Mouse (Mus musculus): ENCODE results near the gene Gm42715. TPM values are rescaled to one million over a fixed set of nuclear protein-coding genes. Genes with fewer than 3 reads are reported as not detected.

The Gm42715 gene
- total and polyA plus RNA-seq, 2 experiments = 4.6 to 7.5 TPM

DNA sequence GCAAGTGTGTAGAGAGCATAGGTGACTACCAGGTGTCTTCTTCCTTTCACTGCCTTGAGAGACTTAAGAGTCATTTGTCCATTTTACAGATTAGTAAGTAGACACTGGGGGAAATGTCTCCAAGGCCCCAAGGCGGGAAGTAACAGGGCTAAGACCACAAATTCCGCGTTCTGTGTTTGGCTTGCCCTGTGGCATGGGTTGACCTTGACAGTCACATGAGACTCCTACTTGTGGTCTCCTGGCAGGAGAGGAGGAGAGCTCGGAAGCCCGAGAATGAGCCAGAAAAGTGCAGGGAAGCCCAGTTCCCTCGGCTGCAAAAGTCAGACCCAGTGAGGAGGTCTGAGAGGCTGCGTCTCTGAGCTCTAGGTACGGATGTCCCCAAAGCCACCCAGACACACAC lies 94.1 kb downstream of the Gm42715 start:
- TF ChIP-seq CTCF (IDR thresholded peaks at IDR 0.05; ENCODE audit: low read depth, low read length) (no peak), POLR2A (IDR thresholded peaks at IDR 0.05; ENCODE audit: extremely low read depth, insufficient read depth, low read length) (no peak)
- Histone ChIP-seq H3K4me3 (ENCODE audit: insufficient read depth, low read depth, low read length) (no peak overlapping the region), H3K36me3 (ENCODE audit: control insufficient read depth, insufficient read depth, low read length) (no peaks in the 10 kb centered on the region; the same call in 1 of the 2 replicates), H3K9ac (ENCODE audit: low read depth, low read length) (no peak overlapping the region), H3K4me1 (ENCODE audit: control insufficient read depth, insufficient read depth, low read length) (peaks cover 3% of the 10 kb centered on the region; the same call in 1 of the 2 replicates), H3K27me3 (ENCODE audit: control insufficient read depth, insufficient read depth, low read length) (no peaks in the 10 kb centered on the region), H3K79me2 (ENCODE audit: control insufficient read depth, insufficient read depth, low read length) (0 out of 2 replicates have a peak, but pooled peaks cover 3% of the 10 kb centered on the region), H3K27ac (replicated peaks; ENCODE audit: insufficient read depth, low read depth, low read length) (no peak overlapping the region)
- 85% methylated on average over 8 of the region's 8 CpGs for WGBS
- no peak for DNase-seq (ENCODE audit: extremely low read depth, low read depth, low spot score)

GRCm38 (mm10) chr7:127614091-127614490 lies 94.7 kb downstream of the Gm42715 start:
- peak; percentile 53 for DNase-seq (ENCODE audit: extremely low read depth, low read depth, low spot score)
- H3K27me3 ChIP-seq (ENCODE audit: control insufficient read depth, insufficient read depth, low read length) = no peaks in the 10 kb centered on the region
- peaks cover 3% of the 10 kb centered on the region; the same call in 1 of the 2 replicates for H3K4me1 ChIP-seq (ENCODE audit: control insufficient read depth, insufficient read depth, low read length)
- H3K9ac ChIP-seq (ENCODE audit: low read depth, low read length) = peak overlapping the region; percentile 70
- TF ChIP-seq POLR2A (IDR thresholded peaks at IDR 0.05; ENCODE audit: extremely low read depth, insufficient read depth, low read length) = no peak
- no peak for TF ChIP-seq CTCF (IDR thresholded peaks at IDR 0.05; ENCODE audit: low read depth, low read length)
- 14% methylated on average over 8 of the region's 8 CpGs for WGBS
- peak overlapping the region; percentile 98 for H3K4me3 ChIP-seq (ENCODE audit: insufficient read depth, low read depth, low read length)
- peak overlapping the region; percentile 69 for H3K27ac ChIP-seq (replicated peaks; ENCODE audit: insufficient read depth, low read depth, low read length)
- 0 out of 2 replicates have a peak, but pooled peaks cover 3% of the 10 kb centered on the region for H3K79me2 ChIP-seq (ENCODE audit: control insufficient read depth, insufficient read depth, low read length)
- H3K36me3 ChIP-seq (ENCODE audit: control insufficient read depth, insufficient read depth, low read length) = no peaks in the 10 kb centered on the region; the same call in 1 of the 2 replicates

DNA sequence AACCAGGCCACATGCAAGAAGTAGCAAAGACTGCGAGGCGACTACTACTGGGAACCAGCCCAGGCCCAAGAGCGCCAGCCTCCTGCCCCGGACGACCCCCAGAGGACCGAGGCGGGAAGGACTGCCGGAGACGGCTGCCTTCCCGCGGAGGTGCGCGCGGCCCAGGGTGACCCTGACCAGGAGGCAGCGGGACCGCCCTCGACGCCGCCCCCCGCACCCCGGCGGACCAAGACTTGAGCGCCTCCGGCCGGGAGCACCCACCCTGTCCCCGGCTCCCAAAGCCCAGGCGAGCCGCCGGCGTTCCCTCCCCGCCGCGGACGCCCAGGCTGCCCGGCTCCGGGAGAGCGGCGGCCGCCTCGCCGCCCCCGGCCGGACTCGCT lies 95.1 kb downstream of the Gm42715 start:
- H3K27me3 ChIP-seq (ENCODE audit: control insufficient read depth, insufficient read depth, low read length) = no peaks in the 10 kb centered on the region
- no peak for TF ChIP-seq POLR2A (IDR thresholded peaks at IDR 0.05; ENCODE audit: extremely low read depth, insufficient read depth, low read length)
- TF ChIP-seq CTCF (IDR thresholded peaks at IDR 0.05; ENCODE audit: low read depth, low read length) = no peak
- H3K4me1 ChIP-seq (ENCODE audit: control insufficient read depth, insufficient read depth, low read length) = peaks cover 3% of the 10 kb centered on the region; the same call in 1 of the 2 replicates
- H3K36me3 ChIP-seq (ENCODE audit: control insufficient read depth, insufficient read depth, low read length) = no peaks in the 10 kb centered on the region; the same call in 1 of the 2 replicates
- peak overlapping the region; percentile 69 for H3K27ac ChIP-seq (replicated peaks; ENCODE audit: insufficient read depth, low read depth, low read length)
- H3K9ac ChIP-seq (ENCODE audit: low read depth, low read length) = peak overlapping the region; percentile 70
- WGBS = under 1% methylated on average over 30 of the region's 44 CpGs
- H3K4me3 ChIP-seq (ENCODE audit: insufficient read depth, low read depth, low read length) = peak overlapping the region; percentile 98
- DNase-seq (ENCODE audit: extremely low read depth, low read depth, low spot score) = peak; percentile 36
- H3K79me2 ChIP-seq (ENCODE audit: control insufficient read depth, insufficient read depth, low read length) = 0 out of 2 replicates have a peak, but pooled peaks cover 3% of the 10 kb centered on the region

DNA sequence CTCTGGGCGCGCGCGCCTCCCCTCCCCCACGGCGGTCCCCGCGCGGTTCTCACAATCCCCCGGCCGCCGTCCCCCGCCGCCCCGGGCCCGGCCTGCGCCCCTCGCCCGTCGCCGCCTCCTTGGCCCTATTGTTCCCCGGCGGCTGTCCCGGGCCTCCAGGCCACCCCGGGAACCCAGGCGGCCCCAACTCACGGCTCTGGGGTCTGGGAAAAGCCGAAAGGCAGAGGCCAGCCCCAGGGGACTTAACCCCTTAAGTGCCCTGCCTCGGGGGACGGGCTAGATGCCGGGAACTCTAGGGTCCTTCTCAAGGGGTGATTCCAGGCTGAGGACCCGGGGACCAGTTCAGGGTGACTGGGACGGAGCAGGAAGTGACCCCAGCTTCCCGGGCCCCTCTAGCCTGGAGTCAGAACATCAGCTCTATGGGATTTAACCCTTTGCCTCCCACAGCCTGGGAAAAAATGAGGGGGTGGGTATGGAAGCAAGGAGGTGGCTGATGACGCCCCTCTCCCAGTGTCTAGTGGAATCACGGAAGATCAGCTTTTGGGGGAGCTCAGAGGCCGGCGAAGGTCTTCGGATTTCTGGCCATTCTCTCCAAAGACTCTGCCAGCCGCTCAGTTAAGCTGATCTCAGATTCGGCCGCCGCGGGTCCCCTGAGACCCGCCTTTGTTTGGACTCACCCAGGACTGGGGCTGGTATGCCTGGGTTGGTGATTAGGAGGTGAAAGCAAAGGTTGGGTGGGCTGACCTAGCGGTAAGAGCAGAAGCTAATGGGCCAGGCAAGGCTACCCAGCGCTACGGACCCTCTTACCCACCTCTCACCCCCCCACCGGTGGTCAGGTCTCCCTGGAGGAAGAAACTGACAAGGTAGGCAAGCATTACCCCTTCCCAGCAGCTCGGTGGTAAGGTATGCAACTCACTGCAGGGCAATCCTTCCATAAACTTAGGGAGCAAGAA lies 95.8 kb downstream of the Gm42715 start, which contains the start of gene Zfp629:
TSS of gene Zfp629 (minus strand) at position 907 of the 953 bp plus-strand sequence.
- H3K4me1 ChIP-seq (ENCODE audit: control insufficient read depth, insufficient read depth, low read length) = peaks cover 3% of the 10 kb centered on the region; the same call in 1 of the 2 replicates
- WGBS = 1% methylated on average over 50 of the region's 50 CpGs
- H3K4me3 ChIP-seq (ENCODE audit: insufficient read depth, low read depth, low read length) = peak within 1 kb of the TSS; percentile 98
- no peaks in the 10 kb centered on the region; the same call in 1 of the 2 replicates for H3K36me3 ChIP-seq (ENCODE audit: control insufficient read depth, insufficient read depth, low read length)
- DNase-seq (ENCODE audit: extremely low read depth, low read depth, low spot score) = peak; percentile 62
- TF ChIP-seq CTCF (IDR thresholded peaks at IDR 0.05; ENCODE audit: low read depth, low read length) (no peak), POLR2A (IDR thresholded peaks at IDR 0.05; ENCODE audit: extremely low read depth, insufficient read depth, low read length) (0 out of 2 replicates have a peak, but pooled peaks have one; percentile 18)
- peak within 1 kb of the TSS; percentile 70 for H3K9ac ChIP-seq (ENCODE audit: low read depth, low read length)
- 0 out of 2 replicates have a peak, but pooled peaks cover 3% of the 10 kb centered on the region for H3K79me2 ChIP-seq (ENCODE audit: control insufficient read depth, insufficient read depth, low read length)
- H3K27me3 ChIP-seq (ENCODE audit: control insufficient read depth, insufficient read depth, low read length) = no peaks in the 10 kb centered on the region
- peak within 1 kb of the TSS; percentile 86 for H3K27ac ChIP-seq (replicated peaks; ENCODE audit: insufficient read depth, low read depth, low read length)

DNA sequence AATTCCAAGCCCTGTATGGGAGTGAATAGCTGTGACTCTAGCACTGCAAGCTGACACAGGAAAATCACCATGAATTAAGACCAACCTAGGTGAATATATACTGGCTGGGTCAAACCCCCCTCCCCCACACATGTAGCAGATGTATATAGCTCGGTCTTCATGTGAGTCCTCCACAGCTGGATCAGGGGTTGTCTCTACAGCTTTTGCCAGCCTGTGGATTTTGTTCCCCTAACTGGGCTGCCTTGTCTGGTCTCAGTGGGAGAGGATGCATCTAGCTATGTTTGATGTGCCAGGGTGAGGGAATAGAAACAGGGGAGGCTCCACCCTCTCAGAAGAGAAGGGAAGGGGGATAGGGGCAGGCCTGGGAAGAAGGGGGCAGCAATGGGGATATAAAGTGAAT lies 97.0 kb downstream of the Gm42715 start:
- no peaks in the 10 kb centered on the region for H3K27me3 ChIP-seq (ENCODE audit: control insufficient read depth, insufficient read depth, low read length)
- TF ChIP-seq CTCF (IDR thresholded peaks at IDR 0.05; ENCODE audit: low read depth, low read length) = no peak
- no peak for TF ChIP-seq POLR2A (IDR thresholded peaks at IDR 0.05; ENCODE audit: extremely low read depth, insufficient read depth, low read length)
- peaks cover 3% of the 10 kb centered on the region; the same call in 1 of the 2 replicates for H3K4me1 ChIP-seq (ENCODE audit: control insufficient read depth, insufficient read depth, low read length)

More for the DNA sequence above, 97.0 kb downstream of the Gm42715 start:
- 0 out of 2 replicates have a peak, but pooled peaks cover 3% of the 10 kb centered on the region for H3K79me2 ChIP-seq (ENCODE audit: control insufficient read depth, insufficient read depth, low read length)
- no peak for DNase-seq (ENCODE audit: extremely low read depth, low read depth, low spot score)
- no peaks in the 10 kb centered on the region; the same call in 1 of the 2 replicates for H3K36me3 ChIP-seq (ENCODE audit: control insufficient read depth, insufficient read depth, low read length)
- 70% methylated on average over 1 of the region's 1 CpGs for WGBS
- H3K27ac ChIP-seq (replicated peaks; ENCODE audit: insufficient read depth, low read depth, low read length) = no peak overlapping the region
- H3K4me3 ChIP-seq (ENCODE audit: insufficient read depth, low read depth, low read length) = no peak overlapping the region
- no peak overlapping the region for H3K9ac ChIP-seq (ENCODE audit: low read depth, low read length)

Other genes starting within 250 kb of the Gm42715 start
- 939 and 948 TPM in 2 replicates for gene Sephs2, start 245.5 kb upstream of the Gm42715 start, total RNA-seq (2014; rRNA removed)
- gene Sephs2, start 245.5 kb upstream of the Gm42715 start, polyA plus RNA-seq (2012; rRNA removed) = 388 and 524 TPM in 2 replicates
- 4.3 and 5.2 TPM in 2 replicates for gene Itgal, start 223.3 kb upstream of the Gm42715 start, total RNA-seq (2014; rRNA removed)
- 3.9 and 6.8 TPM in 2 replicates for gene Itgal, start 223.3 kb upstream of the Gm42715 start, polyA plus RNA-seq (2012; rRNA removed)
- 7.7 and 9.5 TPM in 2 replicates for gene Zfp768, start 174.0 kb upstream of the Gm42715 start, total RNA-seq (2014; rRNA removed)
- gene Zfp768, start 174.0 kb upstream of the Gm42715 start, polyA plus RNA-seq (2012; rRNA removed) = 21.2 and 28.0 TPM in 2 replicates
- gene Zfp747, start 143.5 kb upstream of the Gm42715 start, total RNA-seq (2014; rRNA removed) = 3.6 and 3.7 TPM in 2 replicates
- gene Zfp747, start 143.5 kb upstream of the Gm42715 start, polyA plus RNA-seq (2012; rRNA removed) = 3.0 and 4.0 TPM in 2 replicates
- 2.0 and 2.3 TPM in 2 replicates for gene 9130019O22Rik, start 132.4 kb upstream of the Gm42715 start, total RNA-seq (2014; rRNA removed)
- 1.6 and 2.0 TPM in 2 replicates for gene 9130019O22Rik, start 132.4 kb upstream of the Gm42715 start, polyA plus RNA-seq (2012; rRNA removed)
- 4.9 and 5.8 TPM in 2 replicates for gene E430018J23Rik, start 126.0 kb upstream of the Gm42715 start, total RNA-seq (2014; rRNA removed)
- gene E430018J23Rik, start 126.0 kb upstream of the Gm42715 start, polyA plus RNA-seq (2012; rRNA removed) = 5.4 and 7.7 TPM in 2 replicates
- gene Zfp764, start 112.8 kb upstream of the Gm42715 start, total RNA-seq (2014; rRNA removed) = 1.8 and 2.5 TPM in 2 replicates
- gene Zfp764, start 112.8 kb upstream of the Gm42715 start, polyA plus RNA-seq (2012; rRNA removed) = 1.3 and 1.8 TPM in 2 replicates
- 2.9 and 3.0 TPM in 2 replicates for gene Zfp688, start 97.5 kb upstream of the Gm42715 start, total RNA-seq (2014; rRNA removed)
- gene Zfp688, start 97.5 kb upstream of the Gm42715 start, polyA plus RNA-seq (2012; rRNA removed) = 8.5 and 9.4 TPM in 2 replicates
- gene Zfp689, start 70.4 kb upstream of the Gm42715 start, total RNA-seq (2014; rRNA removed) = 0.47 and 0.74 TPM in 2 replicates
- gene Zfp689, start 70.4 kb upstream of the Gm42715 start, polyA plus RNA-seq (2012; rRNA removed) = 0.92 and 1.9 TPM in 2 replicates
- gene Prr14, start 60.0 kb upstream of the Gm42715 start, total RNA-seq (2014; rRNA removed) = 8.3 and 9.5 TPM in 2 replicates
- gene Prr14, start 60.0 kb upstream of the Gm42715 start, polyA plus RNA-seq (2012; rRNA removed) = 41.5 and 44.6 TPM in 2 replicates
- 3.6 and 6.4 TPM in 2 replicates for gene Fbrs, start 40.4 kb upstream of the Gm42715 start, total RNA-seq (2014; rRNA removed)
- gene Fbrs, start 40.4 kb upstream of the Gm42715 start, polyA plus RNA-seq (2012; rRNA removed) = 9.5 and 11.8 TPM in 2 replicates
- 10.9 and 13.8 TPM in 2 replicates for gene Srcap, start 7.6 kb upstream of the Gm42715 start, total RNA-seq (2014; rRNA removed)
- gene Srcap, start 7.6 kb upstream of the Gm42715 start, polyA plus RNA-seq (2012; rRNA removed) = 8.9 and 9.6 TPM in 2 replicates
- gene Tmem265, start 41.8 kb downstream of the Gm42715 start, total RNA-seq (2014; rRNA removed) = 2.7 and 2.8 TPM in 2 replicates
- gene Tmem265, start 41.8 kb downstream of the Gm42715 start, polyA plus RNA-seq (2012; rRNA removed) = 0.20 TPM in 1 of 2 replicates, not detected in the other
- 20.1 and 22.2 TPM in 2 replicates for gene Phkg2, start 53.8 kb downstream of the Gm42715 start, total RNA-seq (2014; rRNA removed)
- gene Phkg2, start 53.8 kb downstream of the Gm42715 start, polyA plus RNA-seq (2012; rRNA removed) = 33.4 and 40.5 TPM in 2 replicates
- 1.5 and 1.9 TPM in 2 replicates for gene Ccdc189, start 69.0 kb downstream of the Gm42715 start, total RNA-seq (2014; rRNA removed)
- 1.3 and 1.7 TPM in 2 replicates for gene Ccdc189, start 69.0 kb downstream of the Gm42715 start, polyA plus RNA-seq (2012; rRNA removed)
- gene Rnf40, start 69.2 kb downstream of the Gm42715 start, total RNA-seq (2014; rRNA removed) = 14.5 and 18.3 TPM in 2 replicates
- gene Rnf40, start 69.2 kb downstream of the Gm42715 start, polyA plus RNA-seq (2012; rRNA removed) = 12.4 and 13.6 TPM in 2 replicates
- 5.0 and 7.0 TPM in 2 replicates for gene Zfp629, start 96.2 kb downstream of the Gm42715 start, total RNA-seq (2014; rRNA removed)
- gene Zfp629, start 96.2 kb downstream of the Gm42715 start, polyA plus RNA-seq (2012; rRNA removed) = 4.8 and 5.8 TPM in 2 replicates
- gene Bcl7c, start 189.3 kb downstream of the Gm42715 start, total RNA-seq (2014; rRNA removed) = 7.3 and 7.6 TPM in 2 replicates
- 20.0 and 23.2 TPM in 2 replicates for gene Bcl7c, start 189.3 kb downstream of the Gm42715 start, polyA plus RNA-seq (2012; rRNA removed)
- 2.7 and 4.4 TPM in 2 replicates for gene Ctf1, start 193.2 kb downstream of the Gm42715 start, total RNA-seq (2014; rRNA removed)
- gene Ctf1, start 193.2 kb downstream of the Gm42715 start, polyA plus RNA-seq (2012; rRNA removed) = 10.5 and 15.9 TPM in 2 replicates
- not detected in 2 replicates for gene Ctf2, start 212.6 kb downstream of the Gm42715 start, total RNA-seq (2014; rRNA removed)
- gene Ctf2, start 212.6 kb downstream of the Gm42715 start, polyA plus RNA-seq (2012; rRNA removed) = not detected in 2 replicates
- gene Fbxl19, start 225.0 kb downstream of the Gm42715 start, total RNA-seq (2014; rRNA removed) = 1.9 and 2.4 TPM in 2 replicates
- gene Fbxl19, start 225.0 kb downstream of the Gm42715 start, polyA plus RNA-seq (2012; rRNA removed) = 3.9 and 4.7 TPM in 2 replicates